Mouse (Mus musculus) stomach, postnatal 0 days (tissue): ENCODE results near the gene Tubal3. TPM values are rescaled to one million over a fixed set of nuclear protein-coding genes. Genes with fewer than 3 reads are reported as not detected.

Experiments used
- ATAC-seq: fragments of 200-750 bp; cut with Nextera tagmentation; 2 replicates; pipeline ENCODE4 v1.8.0; 2017; ENCODE audit not compliant: low FRiP score, low TSS enrichment
- DNase-seq: peaks from one replicate; pipeline ENCODE4 v3.0.0-alpha.2; 2016; ENCODE audit warnings: low spot score
- H3K27ac ChIP-seq: fragments of 300-500 bp; sonication (generic); replicated peaks from 2 replicates; pipeline ENCODE4 v1.5.1; 2014; ENCODE audit warnings: mild to moderate bottlenecking, control low read depth
- H3K27me3 ChIP-seq: fragments of 300-500 bp; sonication (generic); 2 replicates; pipeline ENCODE4 v1.6.1; 2014; ENCODE audit warnings: low read length; ENCODE audit not compliant: control insufficient read depth, insufficient read depth
- H3K36me3 ChIP-seq: fragments of 300-500 bp; sonication (generic); 2 replicates; pipeline ENCODE4 v1.6.1; 2014; ENCODE audit warnings: low read length, mixed read lengths; ENCODE audit not compliant: control insufficient read depth, insufficient read depth
- H3K4me1 ChIP-seq: fragments of 300-500 bp; sonication (generic); replicated peaks from 2 replicates; pipeline ENCODE4 v1.6.1; 2014; ENCODE audit warnings: antibody characterized with exemption; ENCODE audit not compliant: control insufficient read depth, insufficient read depth
- H3K4me2 ChIP-seq: fragments of 300-500 bp; sonication (generic); replicated peaks from 2 replicates; pipeline ENCODE4 v1.6.1; 2014; ENCODE audit warnings: low read depth, mild to moderate bottlenecking, control low read depth, moderate library complexity
- H3K4me3 ChIP-seq: fragments of 300-500 bp; sonication (generic); 2 replicates; pipeline ENCODE4 v1.5.1; 2014; ENCODE audit warnings: low read depth, low read length, control low read depth
- H3K9ac ChIP-seq: fragments of 300-500 bp; sonication (generic); 2 replicates; pipeline ENCODE4 v1.6.1; 2014; ENCODE audit warnings: mild to moderate bottlenecking, low read length, control low read depth, mixed read lengths
- H3K9me3 ChIP-seq: fragments of 300-500 bp; sonication (generic); 2 replicates; pipeline ENCODE4 v1.6.1; 2016; ENCODE audit warnings: low read length; ENCODE audit not compliant: control insufficient read depth
- CTCF ChIP-seq: IDR thresholded peaks from 2 replicates; pipeline ENCODE4 v1.5.1; 2016; ENCODE audit warnings: antibody characterized with exemption, low read depth, mild to moderate bottlenecking, moderate library complexity
- EP300 ChIP-seq: optimal IDR thresholded peaks from 2 replicates; pipeline ENCODE3; 2016; ENCODE audit warnings: antibody characterized with exemption
- WGBS: fragments of 180-500 bp; shearing (Covaris S2); extraction: QIAGEN DNeasy Blood & Tissue Kit; methylation state at CpG from one replicate; pipeline ENCODE4 v1.1.7; 2014; 5-methylcytosine and 5-hydroxymethylcytosine counted together
- polyA plus RNA-seq: library from polyadenylated mRNA; unstranded; fragments of >200 nt; fragmentation: Nextera tagmentation; extraction: Ambion mirVana; gene quantifications from 2 replicates; pipeline ENCODE4 v1.2.1, GENCODE M21; 2015

Tubal3 gene
- polyA plus RNA-seq, 1 experiment from 2014 or later: not detected

- Histone ChIP-seq H3K27ac (no peak overlapping the region), H3K36me3 (no peaks in the 10 kb centered on the region), H3K4me1 (no peaks in the 10 kb centered on the region), H3K4me3 (no peak overlapping the region), H3K9ac (no peak overlapping the region), H3K9me3 (no peaks in the 10 kb centered on the region), H3K4me2 (no peak overlapping the region), H3K27me3 (no peaks in the 10 kb centered on the region)
- WGBS: 55% methylated on average over 6 of the region's 6 CpGs
- no peak for TF ChIP-seq EP300
- no peak for TF ChIP-seq CTCF
- DNase-seq (no peak), ATAC-seq (peak; percentile 80)
Measured at GRCm38 (mm10) chr13:3907151-3907696, 10.8 kb upstream of the Tubal3 start.

GRCm38 (mm10) chr13:3908262-3908661 lies 9.8 kb upstream of the Tubal3 start:
- H3K9ac ChIP-seq: no peak overlapping the region
- WGBS: 57% methylated on average over 4 of the region's 4 CpGs
- H3K27ac ChIP-seq: no peak overlapping the region
- no peaks in the 10 kb centered on the region for H3K36me3 ChIP-seq
- H3K9me3 ChIP-seq: no peaks in the 10 kb centered on the region
- H3K4me2 ChIP-seq: no peak overlapping the region
- no peak overlapping the region for H3K4me3 ChIP-seq
- TF ChIP-seq EP300: no peak
- TF ChIP-seq CTCF: no peak
- ATAC-seq (peak; percentile 75; the same call in 1 of the 2 replicates), DNase-seq (peak; percentile 26)
- H3K4me1 ChIP-seq: no peaks in the 10 kb centered on the region
- no peaks in the 10 kb centered on the region for H3K27me3 ChIP-seq

- Histone ChIP-seq H3K4me3 (no peak overlapping the region), H3K9ac (no peak overlapping the region), H3K4me1 (no peaks in the 10 kb centered on the region), H3K9me3 (no peaks in the 10 kb centered on the region), H3K27ac (no peak overlapping the region), H3K27me3 (no peaks in the 10 kb centered on the region), H3K36me3 (no peaks in the 10 kb centered on the region), H3K4me2 (no peak overlapping the region)
- no peak for DNase-seq
- ATAC-seq: no peak
- TF ChIP-seq EP300 (no peak), CTCF (no peak)
- 82% methylated on average over 5 of the region's 5 CpGs for WGBS
Measured at GRCm38 (mm10) chr13:3910356-3910755, 7.7 kb upstream of the Tubal3 start.

- no peak for DNase-seq
- no peak overlapping the region for H3K4me2 ChIP-seq
- ATAC-seq: no peak
- no peaks in the 10 kb centered on the region for H3K27me3 ChIP-seq
- H3K36me3 ChIP-seq: no peaks in the 10 kb centered on the region
- H3K4me1 ChIP-seq: no peaks in the 10 kb centered on the region
- H3K27ac ChIP-seq: no peak overlapping the region
- H3K4me3 ChIP-seq: no peak overlapping the region
- H3K9me3 ChIP-seq: no peaks in the 10 kb centered on the region
- no peak overlapping the region for H3K9ac ChIP-seq
- 48% methylated on average over 4 of the region's 4 CpGs for WGBS
- TF ChIP-seq EP300: no peak
- no peak for TF ChIP-seq CTCF
Measured at GRCm38 (mm10) chr13:3913504-3913903, 4.6 kb upstream of the Tubal3 start.

- Histone ChIP-seq H3K27ac (no peak overlapping the region), H3K9ac (no peak overlapping the region), H3K27me3 (no peaks in the 10 kb centered on the region), H3K36me3 (no peaks in the 10 kb centered on the region), H3K4me1 (no peaks in the 10 kb centered on the region), H3K4me3 (no peak overlapping the region), H3K4me2 (no peak overlapping the region), H3K9me3 (no peaks in the 10 kb centered on the region)
- no peak for ATAC-seq
- TF ChIP-seq EP300: no peak
- 69% methylated on average over 5 of the region's 5 CpGs for WGBS
- DNase-seq: no peak
Measured at GRCm38 (mm10) chr13:3924483-3924882, 6.4 kb downstream of the Tubal3 start.

DNA sequence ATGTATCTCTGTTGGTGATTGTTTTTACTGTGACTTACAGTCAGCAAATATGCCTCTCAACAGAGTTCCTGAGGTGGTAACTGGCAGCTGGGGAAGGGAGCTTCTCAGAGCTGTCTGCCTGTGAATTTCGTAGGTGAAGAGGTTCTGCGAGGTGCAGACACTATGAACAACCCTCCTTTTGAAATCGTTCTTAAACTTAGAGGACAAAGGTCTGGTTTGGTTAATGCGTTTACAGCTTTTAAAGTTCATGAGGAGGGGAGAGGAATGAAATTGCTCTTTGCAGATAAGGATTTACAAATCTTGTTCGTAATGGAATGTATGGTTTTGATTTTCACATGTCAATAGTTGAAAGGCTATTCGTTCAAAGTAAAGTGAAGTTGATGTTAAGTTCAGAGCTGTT lies 7.6 kb downstream of the Tubal3 start:
- Histone ChIP-seq H3K4me1 (no peaks in the 10 kb centered on the region), H3K4me3 (no peak overlapping the region), H3K9me3 (no peaks in the 10 kb centered on the region), H3K9ac (no peak overlapping the region), H3K4me2 (no peak overlapping the region), H3K36me3 (no peaks in the 10 kb centered on the region), H3K27ac (no peak overlapping the region), H3K27me3 (no peaks in the 10 kb centered on the region)
- WGBS: 60% methylated on average over 6 of the region's 6 CpGs
- ATAC-seq: no peak
- no peak for DNase-seq
- TF ChIP-seq CTCF (no peak), EP300 (no peak)
